Mouse (Mus musculus): ENCODE data around the gene Kcnip3.

Kcnip3 gene

GRCm38 (mm10) chr2:127470183-127470582 lies 51.7 kb downstream of the Kcnip3 start:
- DNase-seq (ENCODE audit: low spot score) = no peak

- peak; percentile 70 for DNase-seq (ENCODE audit: low spot score)
Measured at GRCm38 (mm10) chr2:127462314-127462713, 59.6 kb downstream of the Kcnip3 start.

- DNase-seq (ENCODE audit: low spot score) = no peak
Measured at GRCm38 (mm10) chr2:127461351-127461750, 60.5 kb downstream of the Kcnip3 start.

- no peak for DNase-seq (ENCODE audit: low spot score)
Measured at GRCm38 (mm10) chr2:127459341-127459740, 62.6 kb downstream of the Kcnip3 start.

GRCm38 (mm10) chr2:127453764-127454163 lies 68.1 kb downstream of the Kcnip3 start:
- peak; percentile 74 for DNase-seq (ENCODE audit: low spot score)

- no peak for DNase-seq (ENCODE audit: low spot score)
Measured at GRCm38 (mm10) chr2:127453141-127453540, 68.8 kb downstream of the Kcnip3 start.

- no peak for DNase-seq (ENCODE audit: low spot score)
Measured at GRCm38 (mm10) chr2:127451748-127452147, 70.1 kb downstream of the Kcnip3 start.

- DNase-seq (ENCODE audit: low spot score) = no peak
Measured at GRCm38 (mm10) chr2:127449691-127450090, 72.2 kb downstream of the Kcnip3 start.

GRCm38 (mm10) chr2:127446847-127447246 lies 75.0 kb downstream of the Kcnip3 start:
- no peak for DNase-seq (ENCODE audit: low spot score)

- DNase-seq (ENCODE audit: low spot score) = peak; percentile 88
Measured at GRCm38 (mm10) chr2:127444055-127444789, 77.7 kb downstream of the Kcnip3 start, which contains the start of gene Fahd2a. TSS of gene Fahd2a (minus strand) at chr2:127444565.

- DNase-seq (ENCODE audit: low spot score) = no peak
Measured at GRCm38 (mm10) chr2:127437697-127438096, 84.2 kb downstream of the Kcnip3 start.

- no peak for DNase-seq (ENCODE audit: low spot score)
Measured at GRCm38 (mm10) chr2:127435554-127435953, 86.3 kb downstream of the Kcnip3 start.

GRCm38 (mm10) chr2:127435135-127435534 lies 86.8 kb downstream of the Kcnip3 start:
- DNase-seq (ENCODE audit: low spot score) = no peak

- DNase-seq (ENCODE audit: low spot score) = no peak
Measured at GRCm38 (mm10) chr2:127433487-127434295, 88.2 kb downstream of the Kcnip3 start.

- DNase-seq (ENCODE audit: low spot score) = peak; percentile 51
Measured at GRCm38 (mm10) chr2:127430238-127430637, 91.7 kb downstream of the Kcnip3 start.

GRCm38 (mm10) chr2:127424977-127425376 lies 96.9 kb downstream of the Kcnip3 start, which contains the start of gene Gpat2:
TSS of gene Gpat2 (plus strand) at chr2:127425199.
- DNase-seq (ENCODE audit: low spot score) = no peak

- DNase-seq (ENCODE audit: low spot score) = no peak
Measured at GRCm38 (mm10) chr2:127418266-127418970, 103.5 kb downstream of the Kcnip3 start.

- DNase-seq (ENCODE audit: low spot score) = no peak
Measured at GRCm38 (mm10) chr2:127416706-127417105, 105.2 kb downstream of the Kcnip3 start.

GRCm38 (mm10) chr2:127415806-127416205 lies 106.1 kb downstream of the Kcnip3 start:
- no peak for DNase-seq (ENCODE audit: low spot score)

GRCm38 (mm10) chr2:127411126-127411525 lies 110.8 kb downstream of the Kcnip3 start:
- no peak for DNase-seq (ENCODE audit: low spot score)
